Mouse (Mus musculus) B cell, adult (primary cell): ENCODE data around the gene Vsig8. TPM values are rescaled to one million over a fixed set of nuclear protein-coding genes. Genes with fewer than 3 reads are reported as not detected.

Experiments used
- total RNA-seq: library from RNA; stranded (reverse); gene quantifications from 4 replicates; pipeline ENCODE4 v1.2.4, GENCODE M21; 2023; ENCODE audit not compliant: inconsistent age

The Vsig8 gene
- total RNA-seq = not detected in 4 replicates

GRCm38 (mm10) chr1:172555638-172556037, at the start of gene Vsig8:
TSS of gene Vsig8 (plus strand) at chr1:172555938.

GRCm38 (mm10) chr1:172520576-172521440, 34.9 kb upstream of the Vsig8 start, which contains the start of gene Cfap45:
TSS of gene Cfap45 (plus strand) at chr1:172520801.

GRCm38 (mm10) chr1:172590385-172590784, 34.6 kb downstream of the Vsig8 start, which contains the start of gene Slamf8:
TSS of gene Slamf8 (minus strand) at chr1:172590568.

GRCm38 (mm10) chr1:172602326-172602725, 46.6 kb downstream of the Vsig8 start, which contains the start of gene Fcrl6:
TSS of gene Fcrl6 (minus strand) at chr1:172602551.

Other genes starting within 250 kb of the Vsig8 start
- 0.16 TPM in 1 of 4 replicates, not detected in the others for gene Kcnj9, start 226.6 kb upstream of the Vsig8 start, total RNA-seq
- 0.87 to 2.0 TPM (median 1.2 TPM) in 4 replicates for gene Kcnj10, start 214.7 kb upstream of the Vsig8 start, total RNA-seq
- gene Pigm, start 179.4 kb upstream of the Vsig8 start, total RNA-seq = 29.2 to 30.4 TPM (median 29.7 TPM) in 4 replicates
- gene Slamf9, start 80.6 kb upstream of the Vsig8 start, total RNA-seq = 0.78 to 3.9 TPM (median 2.9 TPM) in 4 replicates
- 7.6 to 12.2 TPM (median 10.3 TPM) in 4 replicates for gene Igsf9, start 74.2 kb upstream of the Vsig8 start, total RNA-seq
- 117 to 134 TPM (median 125 TPM) in 4 replicates for gene Tagln2, start 55.9 kb upstream of the Vsig8 start, total RNA-seq
- 3.6 to 5.2 TPM (median 4.1 TPM) in 4 replicates for gene Cfap45, start 35.1 kb upstream of the Vsig8 start, total RNA-seq
- 0.30 to 1.1 TPM (median 0.52 TPM) in 4 replicates for gene Slamf8, start 34.6 kb downstream of the Vsig8 start, total RNA-seq
- not detected in 4 replicates for gene Fcrl6, start 46.6 kb downstream of the Vsig8 start, total RNA-seq
- gene Dusp23, start 77.0 kb downstream of the Vsig8 start, total RNA-seq = 0.48 to 0.71 TPM (median 0.56 TPM) in 4 replicates
- gene Crp, start 142.1 kb downstream of the Vsig8 start, total RNA-seq = not detected in 4 replicates